Mouse (Mus musculus) spleen, postnatal 14 days (tissue): ENCODE measurements around the gene Hoxb5.

ENCODE experiments used
- DNase-seq, 2 experiments: peaks; one replicate each; pipeline ENCODE4 v3.0.0; 2021 to 2022; ENCODE audit warnings: low spot score in 2 of 2

The Hoxb5 gene

GRCm38 (mm10) chr11:96272024-96272921 lies 30.9 kb upstream of the Hoxb5 start:
- DNase-seq = no peak

DNA sequence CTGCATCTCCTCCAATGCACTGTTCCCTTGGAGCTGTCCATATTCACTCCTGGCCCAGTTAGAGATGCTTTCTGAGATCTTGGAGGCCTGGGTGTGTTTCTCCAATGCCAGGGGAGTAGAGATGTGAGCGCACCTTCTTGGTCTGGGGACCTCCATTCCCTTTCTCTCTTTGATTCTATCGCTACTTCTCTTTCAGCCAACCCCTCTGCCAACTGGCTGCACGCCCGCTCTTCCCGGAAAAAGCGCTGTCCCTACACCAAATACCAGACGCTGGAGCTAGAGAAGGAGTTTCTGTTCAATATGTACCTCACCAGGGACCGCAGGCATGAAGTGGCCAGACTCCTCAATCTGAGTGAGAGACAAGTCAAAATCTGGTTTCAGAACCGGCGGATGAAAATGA lies 28.7 kb upstream of the Hoxb5 start:
- DNase-seq = no peak

- no peak for DNase-seq
Observed at GRCm38 (mm10) chr11:96275896-96276295, 27.2 kb upstream of the Hoxb5 start.

DNA sequence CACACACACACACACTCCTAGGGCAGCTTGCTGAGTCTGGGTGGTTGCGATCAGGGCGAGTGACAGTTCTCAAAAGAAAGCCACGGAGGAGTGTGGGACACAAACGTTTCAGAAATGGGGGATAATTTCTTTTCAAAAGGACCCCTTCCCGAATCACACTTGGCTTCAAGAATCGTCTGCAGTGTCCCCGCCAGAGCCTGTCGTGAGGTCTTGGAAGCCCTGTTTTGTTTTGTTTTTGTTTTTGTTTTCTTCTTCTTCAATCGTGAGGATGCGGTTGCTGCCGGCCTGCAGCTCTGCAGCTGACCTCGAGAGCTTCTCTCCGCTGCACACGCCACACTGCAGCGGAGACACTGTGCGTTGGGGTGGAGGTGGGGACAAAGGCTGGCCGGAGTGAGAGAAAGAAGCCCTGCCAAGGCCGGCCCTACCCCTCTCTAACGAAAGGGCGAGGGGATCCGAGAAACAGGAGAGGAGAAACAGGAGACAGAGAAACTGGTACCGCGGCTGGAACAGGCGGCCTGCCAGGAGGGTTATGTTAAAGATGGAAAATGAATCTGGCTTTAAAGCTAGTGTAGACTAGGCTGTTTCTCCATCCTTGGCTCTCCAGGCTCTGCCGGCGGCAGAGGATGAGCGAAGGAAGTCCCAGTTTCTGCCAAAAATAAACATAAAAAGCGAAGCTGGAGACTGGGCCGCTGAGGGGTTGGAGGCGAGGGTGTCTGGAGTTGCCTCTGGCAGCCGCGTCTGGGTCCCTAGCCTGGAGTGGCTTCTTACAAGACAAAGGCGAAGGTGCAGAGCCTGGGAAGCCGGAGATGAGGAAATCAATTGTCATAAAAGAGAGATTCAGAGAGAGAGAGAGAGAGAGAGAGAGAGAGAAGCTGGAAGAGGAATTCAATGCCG lies 25.7 kb upstream of the Hoxb5 start:
- no peak for DNase-seq

DNA sequence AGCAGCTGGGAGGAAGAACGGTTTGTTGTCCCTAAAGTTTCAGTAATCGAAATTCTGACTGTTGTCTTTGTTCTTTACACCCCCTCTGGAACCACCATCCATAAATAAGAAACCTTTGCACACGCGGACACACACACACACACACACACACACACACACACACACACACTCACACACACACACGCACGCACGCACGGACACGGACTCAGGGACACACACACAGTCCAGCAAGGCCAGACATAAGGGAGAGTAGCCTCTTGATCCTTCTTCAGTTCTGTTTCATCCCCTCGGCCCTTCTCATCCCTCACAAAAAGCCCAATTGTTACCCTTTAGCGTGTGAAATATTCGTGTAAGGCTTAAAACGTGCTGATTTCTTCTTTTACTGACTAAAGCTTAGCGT lies 24.8 kb upstream of the Hoxb5 start:
- no peak for DNase-seq

- peak; percentile 38 to 64 for DNase-seq
Observed at GRCm38 (mm10) chr11:96278773-96279172, 24.4 kb upstream of the Hoxb5 start.

DNA sequence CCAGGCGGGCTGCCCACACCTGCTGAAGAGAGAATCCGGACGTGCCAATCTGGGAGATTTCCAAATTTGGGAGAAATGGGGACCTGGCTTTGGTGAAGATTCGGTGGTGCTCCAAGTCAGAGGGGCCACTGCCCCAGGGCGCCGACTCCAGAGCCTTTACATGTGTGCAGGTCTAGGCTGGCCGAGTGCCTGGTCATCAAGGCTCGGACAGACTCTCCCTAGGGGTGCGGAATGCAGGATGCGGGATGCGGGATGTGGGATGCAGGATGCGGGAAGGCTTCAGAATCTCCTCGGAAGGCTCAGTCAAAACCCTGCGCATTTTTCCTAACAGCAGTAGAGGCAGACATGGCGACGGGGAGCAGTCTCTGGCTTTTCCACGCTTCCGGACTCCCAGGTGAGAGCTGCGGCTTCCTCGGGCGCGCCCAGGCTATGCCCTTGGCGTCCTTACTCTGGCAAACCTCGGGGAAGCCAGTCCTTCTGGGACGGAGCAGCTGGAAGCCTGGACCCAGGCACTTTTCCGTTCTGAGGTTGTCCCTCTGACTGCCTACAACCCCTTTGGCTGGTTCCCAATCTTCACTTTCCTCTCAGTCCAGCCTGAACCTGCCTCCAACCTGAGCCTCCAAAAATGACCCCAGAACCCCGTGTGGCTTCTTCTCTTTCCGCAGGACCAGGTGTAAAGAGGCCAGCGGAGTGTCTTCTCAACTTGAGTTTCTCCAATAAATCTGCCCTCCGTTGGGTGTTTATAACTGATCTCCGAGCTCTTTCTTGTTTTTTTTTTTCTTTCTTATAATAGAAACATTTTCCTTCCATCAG lies 23.5 kb upstream of the Hoxb5 start:
- DNase-seq = no peak

- no peak for DNase-seq
Observed at GRCm38 (mm10) chr11:96280399-96281378, 22.4 kb upstream of the Hoxb5 start.

GRCm38 (mm10) chr11:96281396-96281795 lies 21.7 kb upstream of the Hoxb5 start:
- DNase-seq = no peak

DNA sequence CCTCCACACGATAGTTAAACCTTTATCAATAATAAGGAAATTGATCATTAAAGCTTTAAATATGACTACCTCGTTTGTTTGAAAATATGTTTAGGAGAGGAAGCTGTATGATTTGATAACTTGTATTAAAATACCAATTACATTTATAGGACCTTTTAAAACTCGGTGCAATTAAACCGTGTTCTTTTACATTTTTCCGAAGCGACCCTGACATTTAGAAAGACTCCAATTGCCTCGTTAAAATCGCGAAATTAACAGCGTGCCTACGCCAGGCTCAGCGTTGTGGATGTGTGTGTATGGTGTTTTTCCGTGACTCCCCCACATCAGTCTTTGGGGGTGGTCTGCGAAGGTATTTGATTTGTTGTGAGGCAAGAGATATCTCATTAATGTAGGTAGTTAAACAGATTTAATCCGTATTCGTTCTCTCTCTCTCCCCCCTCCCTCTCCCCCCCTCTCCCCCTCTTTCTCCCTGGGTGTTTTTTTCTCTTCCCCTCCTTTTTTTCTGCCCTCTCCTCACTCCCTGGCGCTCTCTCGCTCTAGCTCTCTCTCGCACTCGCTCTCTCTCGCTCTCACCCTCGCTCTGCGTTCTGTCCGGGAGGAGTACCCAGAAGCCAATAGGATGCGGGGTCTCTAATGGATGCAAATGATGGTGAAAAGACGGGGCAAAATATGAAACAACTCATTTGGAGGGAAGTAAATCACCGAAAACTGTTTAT lies 21.1 kb upstream of the Hoxb5 start, which contains the start of gene Hoxb8:
Gene Hoxb8, plus strand, starts transcription at position 51 of the 716 bp plus-strand sequence.
- no peak for DNase-seq

DNA sequence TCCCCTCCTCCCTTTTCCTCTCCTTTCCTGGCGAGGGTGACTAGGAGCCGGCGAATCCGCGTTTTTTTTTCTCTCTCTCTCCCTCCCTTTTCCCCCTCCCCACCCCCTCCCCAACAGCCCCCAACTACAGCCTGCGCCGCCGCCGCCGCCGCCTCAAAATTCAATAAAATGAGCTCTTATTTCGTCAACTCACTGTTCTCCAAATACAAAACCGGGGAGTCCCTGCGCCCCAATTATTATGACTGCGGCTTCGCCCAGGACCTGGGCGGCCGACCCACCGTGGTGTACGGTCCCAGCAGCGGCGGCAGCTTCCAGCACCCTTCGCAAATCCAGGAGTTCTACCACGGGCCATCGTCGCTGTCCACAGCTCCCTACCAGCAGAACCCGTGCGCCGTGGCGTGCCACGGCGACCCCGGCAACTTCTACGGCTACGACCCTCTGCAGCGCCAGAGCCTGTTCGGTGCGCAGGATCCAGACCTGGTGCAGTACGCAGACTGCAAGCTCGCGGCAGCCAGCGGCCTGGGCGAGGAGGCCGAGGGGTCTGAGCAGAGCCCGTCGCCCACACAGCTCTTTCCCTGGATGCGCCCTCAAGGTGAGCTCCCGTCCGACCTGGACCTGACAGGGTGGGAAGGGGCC lies 20.2 kb upstream of the Hoxb5 start:
- no peak for DNase-seq

DNA sequence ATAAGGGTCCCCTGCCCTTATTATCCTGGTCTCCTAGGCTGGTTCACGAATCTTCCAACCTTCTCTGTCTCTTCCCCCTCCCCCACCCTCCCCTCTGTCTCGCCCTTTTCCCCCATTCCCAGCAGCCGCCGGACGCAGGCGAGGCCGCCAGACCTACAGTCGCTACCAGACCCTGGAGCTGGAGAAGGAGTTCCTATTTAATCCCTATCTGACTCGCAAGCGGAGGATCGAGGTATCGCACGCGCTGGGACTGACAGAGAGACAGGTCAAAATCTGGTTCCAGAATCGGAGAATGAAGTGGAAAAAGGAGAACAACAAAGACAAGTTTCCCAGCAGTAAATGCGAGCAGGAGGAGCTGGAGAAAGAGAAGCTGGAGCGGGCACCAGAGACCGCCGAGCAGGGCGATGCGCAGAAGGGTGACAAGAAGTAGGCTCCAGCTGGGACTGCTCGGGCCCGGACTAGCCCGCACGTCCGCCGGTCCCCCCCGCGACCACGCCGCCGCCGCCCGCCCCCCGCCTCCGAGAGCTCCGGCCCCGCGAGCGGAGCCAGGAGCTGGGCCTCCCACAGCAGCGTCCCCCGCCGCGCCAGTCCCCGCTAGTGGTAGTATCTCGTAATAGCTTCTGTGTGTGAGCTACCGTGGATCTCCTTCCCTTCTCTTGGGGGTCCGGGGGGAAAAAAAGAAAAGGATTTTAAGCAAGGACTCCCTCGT lies 18.9 kb upstream of the Hoxb5 start:
- no peak for DNase-seq

DNA sequence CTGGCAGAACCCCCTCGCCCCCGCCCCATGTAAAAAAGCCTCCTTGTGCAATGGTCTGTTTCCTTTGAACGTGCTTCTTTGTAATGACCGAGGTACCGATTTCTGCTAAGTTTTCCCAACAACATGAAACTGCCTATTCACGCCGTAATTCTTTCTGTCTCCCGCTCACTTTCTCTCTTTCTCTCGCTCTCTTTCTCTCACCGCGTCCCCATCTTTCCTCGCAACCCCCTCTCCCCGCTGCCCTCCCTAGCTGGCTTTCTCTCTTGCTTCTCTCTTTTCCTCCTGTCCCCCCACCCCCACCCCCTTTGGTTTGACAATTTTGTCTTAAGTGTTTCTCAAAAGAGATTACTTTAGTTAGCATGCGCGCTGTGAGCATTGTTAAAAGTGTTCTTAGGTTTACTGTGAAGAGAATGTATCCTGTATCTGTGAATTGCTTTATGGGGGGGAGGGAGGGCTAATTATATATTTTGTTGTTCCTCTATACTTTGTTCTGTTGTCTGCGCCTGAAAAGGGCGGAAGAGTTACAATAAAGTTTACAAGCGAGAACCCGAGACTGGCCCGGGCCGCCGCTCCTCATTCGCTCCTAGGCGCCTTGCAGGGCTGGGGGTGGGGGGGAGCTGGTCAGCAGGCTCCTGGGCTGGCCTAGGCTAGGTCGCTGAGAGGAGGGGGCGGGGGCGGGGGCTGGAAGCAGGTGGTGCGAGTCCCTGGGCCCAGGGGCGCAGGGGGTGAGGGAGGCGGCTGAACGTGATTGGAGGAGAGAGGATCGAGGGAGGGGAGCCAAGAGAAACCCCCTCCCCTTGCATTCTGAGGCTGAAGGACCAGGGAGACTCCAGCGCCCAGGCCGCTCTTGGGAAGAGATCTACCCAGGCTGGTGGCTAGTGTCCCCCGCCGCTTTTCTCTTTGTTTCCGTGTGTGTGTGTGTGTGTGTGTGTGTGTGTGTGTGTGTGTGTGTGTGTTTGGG lies 18.1 kb upstream of the Hoxb5 start:
- DNase-seq = no peak

DNA sequence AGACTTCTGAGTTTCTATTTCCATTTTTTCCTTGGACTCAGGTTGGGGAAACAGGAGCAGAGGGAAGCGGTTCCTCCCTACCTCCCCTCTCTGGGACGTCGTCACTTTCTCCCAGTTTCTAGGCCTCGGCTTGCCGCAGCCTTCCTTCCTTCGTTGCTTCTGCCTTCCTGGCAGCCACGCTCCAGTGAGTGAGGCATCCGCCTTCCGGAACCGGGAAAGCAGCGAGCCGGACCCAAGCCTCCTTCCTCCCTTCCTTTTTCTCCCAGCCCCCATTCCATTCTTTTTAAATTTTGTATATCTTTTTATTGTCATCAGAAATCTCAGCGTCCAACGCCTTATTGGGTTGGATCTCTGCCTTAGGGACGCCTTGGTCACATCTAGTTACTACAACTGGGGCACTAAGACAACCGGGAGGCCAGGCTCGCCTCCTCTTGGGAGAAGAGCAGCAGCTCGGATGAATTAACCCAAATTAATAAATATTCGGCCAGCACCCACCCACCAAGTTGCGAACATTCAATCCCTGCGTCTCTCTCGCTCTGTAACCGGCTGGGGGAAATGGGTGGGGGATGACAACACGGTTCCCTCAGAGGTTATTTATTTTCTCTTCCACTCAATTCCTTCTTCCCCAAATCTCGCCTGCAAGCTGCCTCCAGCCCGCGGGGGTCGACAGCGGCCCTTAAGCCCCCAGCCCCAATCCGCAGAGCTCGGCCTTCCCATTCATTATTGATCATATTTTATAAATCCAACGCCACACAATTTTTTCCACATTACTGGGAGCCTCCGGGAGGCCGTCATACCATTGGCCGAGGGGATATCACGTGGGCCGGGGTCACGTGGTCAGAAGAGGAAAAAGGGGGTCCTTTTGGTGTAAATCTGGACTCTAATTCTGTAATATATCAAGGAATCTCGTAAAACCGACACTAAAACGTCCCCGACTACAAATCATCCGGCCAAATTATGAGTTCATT lies 17.1 kb upstream of the Hoxb5 start, which contains the start of gene Hoxb7:
Gene Hoxb7, plus strand, starts transcription at position 853 of the 968 bp plus-strand sequence.
- DNase-seq = no peak

GRCm38 (mm10) chr11:96286739-96287385 lies 16.3 kb upstream of the Hoxb5 start:
- DNase-seq = no peak

GRCm38 (mm10) chr11:96287411-96287810 lies 15.7 kb upstream of the Hoxb5 start:
- no peak for DNase-seq
